In the genomic region with DNA sequence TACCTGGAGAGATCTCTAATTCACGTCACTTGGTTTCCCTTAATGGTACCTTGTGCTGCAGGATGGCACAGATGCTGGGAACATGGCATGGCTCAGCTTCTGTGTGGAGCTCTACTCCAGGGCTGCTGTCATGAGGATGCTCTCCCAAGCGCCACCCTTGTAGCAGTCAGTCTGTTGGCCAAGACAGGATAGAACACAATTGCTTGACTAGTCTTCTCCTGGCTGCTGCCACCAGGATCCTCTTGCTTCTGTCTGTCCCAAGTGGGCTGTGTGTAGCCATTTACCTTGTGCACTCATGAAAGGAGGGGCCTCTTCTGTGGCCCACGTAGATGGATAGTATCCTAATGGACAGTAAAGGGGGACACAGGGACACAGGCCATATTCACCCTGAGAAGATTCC, we compare ENCODE assay signal across 17 mouse cellular contexts.
"Had no signal": no experiment of that assay in that cellular context is flagged by ENCODE, and none has a peak within 500 bp of the region (broad histone marks: within the 10 kb centered on the region; RNA-seq: fewer than 3 reads in every experiment).

No protein-coding gene starts in this region.

- H3K4me3 ChIP-seq: intestine, embryonic 15.5 days; layer of hippocampus, adult 2 months; limb, embryonic 10.5 days; limb, embryonic 13.5 days had no signal

- H3K9ac ChIP-seq: intestine, embryonic 15.5 days; limb, embryonic 13.5 days; liver, embryonic 14.5 days; liver, postnatal 0 days; lung, embryonic 14.5 days; stomach, embryonic 15.5 days had no signal

- H3K9me3 ChIP-seq: intestine, embryonic 15.5 days; limb, embryonic 10.5 days; limb, embryonic 13.5 days; stomach, embryonic 15.5 days had no signal

- H3K27me3 ChIP-seq: intestine, embryonic 15.5 days; stomach, embryonic 15.5 days had no signal

- ATAC-seq: liver, postnatal 0 days had no signal

- H3K27ac ChIP-seq: intestine, embryonic 15.5 days; kidney, postnatal 0 days; layer of hippocampus, adult 2 months; limb, embryonic 10.5 days; limb, embryonic 13.5 days; liver, embryonic 14.5 days; stomach, embryonic 15.5 days had no signal

- DNase-seq: kidney, adult 9 months; layer of hippocampus, adult 9-11 months; liver; liver, postnatal 0 days; lung, postnatal 10 days; lung, postnatal 4 days; right cerebral cortex, postnatal 25 days; spleen, adult 18-20 months; thymus, postnatal 25 days had no signal

- H3K36me3 ChIP-seq: intestine, embryonic 15.5 days; limb, embryonic 10.5 days; limb, embryonic 13.5 days; stomach, embryonic 15.5 days had no signal
